Comparison of ENCODE assay signal across 9 mouse cellular contexts in the genomic region with DNA sequence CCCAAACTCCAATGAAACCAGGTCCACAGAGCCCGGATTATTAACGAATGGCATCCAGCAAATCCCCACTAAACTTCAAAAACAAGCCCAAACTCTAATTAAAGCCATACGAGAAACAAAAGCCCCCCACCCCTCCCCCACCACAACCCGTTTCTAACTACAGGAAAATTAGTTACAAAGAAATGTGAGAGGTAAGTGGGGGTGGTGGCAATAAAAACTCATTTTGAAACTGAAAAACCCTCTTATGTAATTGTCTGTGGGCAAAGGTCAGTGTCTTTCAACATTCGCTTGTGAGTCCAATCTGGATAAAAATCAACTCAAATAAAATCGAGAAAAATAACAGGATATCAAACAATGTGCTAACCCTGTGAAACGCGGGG. TPM values are rescaled to one million over a fixed set of nuclear protein-coding genes. Genes with fewer than 3 reads are reported as not detected.
DNase-seq lines count a peak whose midpoint lies in the region; ATAC-seq lines count a peak whose summit lies in the region.
"Had no signal": no experiment of that assay in that cellular context is flagged by ENCODE, and none has a peak within 500 bp of the region (broad histone marks: within the 10 kb centered on the region; RNA-seq: fewer than 3 reads in every experiment).

No protein-coding gene starts in this region.

- no peak for ATAC-seq in heart, embryonic 14.5 days (ENCODE audit: insufficient number of reproducible peaks, insufficient read depth, low FRiP score, low read depth)
- ATAC-seq in forebrain, embryonic 14.5 days, result no peak

- peak overlapping the region; percentile 23 to 98; a peak in 2 of 4 replicates for H3K27ac ChIP-seq in heart, embryonic 14.5 days (replicated peaks in 1 of 2; ENCODE audit: control insufficient read depth in 1 of 2, insufficient read depth in 1 of 2, low read depth in 2 of 2, low read length in 2 of 2)
- H3K27ac ChIP-seq in forebrain, embryonic 14.5 days (ENCODE audit: low read depth, low read length), result no peak overlapping the region

- intact Hi-C loops in heart, postnatal 36 days (cut with DNase I), result loop anchor here (5.0 kb wide), 1 partner anchor 84 kb away; no protein-coding TSS in a partner anchor

- no peaks in the 10 kb centered on the region for H3K27me3 ChIP-seq in heart, embryonic 14.5 days (ENCODE audit: control insufficient read depth, insufficient read depth, low read length)
- peaks cover 5% of the 10 kb centered on the region; the same call in 1 of the 2 replicates for H3K27me3 ChIP-seq in forebrain, embryonic 14.5 days (replicated peaks; ENCODE audit: control insufficient read depth, insufficient read depth, low read length)

- H3K4me1 ChIP-seq in heart, embryonic 14.5 days (ENCODE audit: control insufficient read depth in 2 of 2, insufficient read depth in 2 of 2, low read length in 2 of 2), result peaks cover 22 to 56% of the 10 kb centered on the region in 2 experiments
- H3K4me1 ChIP-seq in forebrain, embryonic 14.5 days (ENCODE audit: control insufficient read depth, insufficient read depth, low read length), result peaks cover 20% of the 10 kb centered on the region

- DNase-seq in heart, postnatal 36 days, result no peak
- DNase-seq in NIH3T3 (ENCODE audit: low read depth), result peak; percentile 49
- DNase-seq in forebrain, embryonic 14.5 days (ENCODE audit: low spot score), result peak; percentile 18
- DNase-seq in kidney, postnatal 36 days, result peak; percentile 24 to 76
- no peak for DNase-seq in urinary bladder, adult 2 months (ENCODE audit: low spot score)
- no peak for DNase-seq in spleen, adult 12 weeks (ENCODE audit: low spot score)
- no peak for DNase-seq in layer of hippocampus, postnatal 14 days (ENCODE audit: low spot score in 2 of 2)
- DNase-seq: gastrocnemius, postnatal 10 days had no signal

- H3K9ac ChIP-seq in heart, embryonic 14.5 days (ENCODE audit: low read length), result peak overlapping the region; percentile 97
- peak overlapping the region; percentile 33; the same call in 1 of the 2 replicates for H3K9ac ChIP-seq in forebrain, embryonic 14.5 days (ENCODE audit: low read length)

- peak overlapping the region; percentile 99 for H3K4me2 ChIP-seq in heart, embryonic 14.5 days (ENCODE audit: low read length)
- peak overlapping the region; percentile 99 for H3K4me2 ChIP-seq in forebrain, embryonic 14.5 days (ENCODE audit: low read length)

- H3K4me3 ChIP-seq in heart, embryonic 14.5 days (ENCODE audit: control insufficient read depth in 1 of 2, insufficient read depth in 1 of 2, low read depth in 1 of 2, low read length in 2 of 2), result peak overlapping the region in 1 of 2 experiments; percentile 98; a peak in 1 of 4 replicates
- 0 out of 2 replicates have a peak overlapping the region, but pooled peaks have one; percentile 3 for H3K4me3 ChIP-seq in forebrain, embryonic 14.5 days (ENCODE audit: low read depth, low read length)

- WGBS in heart, embryonic 14.5 days, result 45% methylated on average over 8 of the region's 8 CpGs
- WGBS in forebrain, embryonic 14.5 days, result 3% methylated on average over 8 of the region's 8 CpGs

- no peaks in the 10 kb centered on the region for H3K36me3 ChIP-seq in heart, embryonic 14.5 days (ENCODE audit: control insufficient read depth, insufficient read depth, low read length)
- no peaks in the 10 kb centered on the region for H3K36me3 ChIP-seq in forebrain, embryonic 14.5 days (ENCODE audit: control insufficient read depth, insufficient read depth, low read length)

- H3K9me3 ChIP-seq in heart, embryonic 14.5 days (ENCODE audit: control insufficient read depth, low read length), result no peaks in the 10 kb centered on the region
- H3K9me3 ChIP-seq in forebrain, embryonic 14.5 days (replicated peaks; ENCODE audit: control insufficient read depth, low read length), result no peaks in the 10 kb centered on the region

RNA-seq across cellular contexts. Expression of gene Nfil3, which starts 4.8 kb away (rescaled TPM):
- polyA plus RNA-seq in heart, embryonic 14.5 days (2014; fragmentation: Nextera tagmentation; extraction: Ambion mirVana), result 41.0 and 41.2 TPM in 2 replicates
- 10 to 100 TPM; 10.3 to 25.7 TPM for total RNA-seq in heart, postnatal 36 days (2021)
- polyA plus RNA-seq in forebrain, embryonic 14.5 days (2014; fragmentation: Nextera tagmentation; extraction: Ambion mirVana), result 38.1 and 53.7 TPM in 2 replicates
- 1.7 and 1.9 TPM in 2 replicates for polyA plus RNA-seq in urinary bladder, adult 2 months (2012; rRNA removed)
- 10 to 100 TPM; 10.7 to 13.6 TPM for total RNA-seq in layer of hippocampus, postnatal 14 days (2021)

RNA-seq across cellular contexts. Expression of gene Auh, which starts 46.6 kb away (rescaled TPM):
- 56.1 and 56.4 TPM in 2 replicates for polyA plus RNA-seq in heart, embryonic 14.5 days (2014; fragmentation: Nextera tagmentation; extraction: Ambion mirVana)
- total RNA-seq in heart, postnatal 36 days (2021), result 100 to 1,000 TPM; 139 to 141 TPM
- 47.9 and 55.9 TPM in 2 replicates for polyA plus RNA-seq in forebrain, embryonic 14.5 days (2014; fragmentation: Nextera tagmentation; extraction: Ambion mirVana)
- 48.5 and 57.3 TPM in 2 replicates for polyA plus RNA-seq in urinary bladder, adult 2 months (2012; rRNA removed)
- total RNA-seq in layer of hippocampus, postnatal 14 days (2021), result 100 to 1,000 TPM in 1 of 2 experiments, 10 to 100 TPM in 1; 99.3 to 109 TPM

Comparison
In these comparisons a context has a peak if more than half of its experiments do, and no peak if none do; other contexts are left out.
1. DNase-seq: peak in NIH3T3 (single experiment), forebrain, embryonic 14.5 days (single experiment) and kidney, postnatal 36 days (2 of 2); none in heart, postnatal 36 days (0 of 2), urinary bladder, adult 2 months (single experiment), spleen, adult 12 weeks (single experiment) and layer of hippocampus, postnatal 14 days (0 of 2).
2. RNA of gene Nfil3, which starts 4.8 kb away (polyA plus RNA-seq): 41.0 to 41.2 TPM in heart, embryonic 14.5 days and 38.1 to 53.7 TPM in forebrain, embryonic 14.5 days; 1.7 to 1.9 TPM in urinary bladder, adult 2 months; every median in the first group is over 10 times any median in the second.